Mouse (Mus musculus) forebrain, embryonic 10.5 days (tissue): Measurements from ENCODE around the gene 4930451I11Rik. TPM values are rescaled to one million over a fixed set of nuclear protein-coding genes. Genes with fewer than 3 reads are reported as not detected.

Source experiments
- DNase-seq: peaks from one replicate; pipeline ENCODE4 v3.0.0-alpha.2; 2017; ENCODE audit warnings: low spot score; ENCODE audit errors: extremely low spot score
- H3K27ac ChIP-seq: fragments of 300-500 bp; sonication (generic); 2 replicates; pipeline ENCODE4 v1.5.1; 2016; ENCODE audit warnings: mild to moderate bottlenecking
- H3K27me3 ChIP-seq: fragments of 300-500 bp; sonication (generic); 2 replicates; pipeline ENCODE4 v1.6.1; 2016; ENCODE audit warnings: mild to moderate bottlenecking; ENCODE audit not compliant: poor library complexity, severe bottlenecking
- H3K36me3 ChIP-seq: fragments of 300-500 bp; sonication (generic); replicated peaks from 2 replicates; pipeline ENCODE4 v1.6.1; 2016; ENCODE audit warnings: mild to moderate bottlenecking, moderate library complexity
- H3K4me1 ChIP-seq: fragments of 300-500 bp; sonication (generic); 2 replicates; pipeline ENCODE4 v1.6.1; 2016
- H3K4me3 ChIP-seq: fragments of 300-500 bp; sonication (generic); 2 replicates; pipeline ENCODE4 v1.5.1; 2016; ENCODE audit warnings: mild to moderate bottlenecking, moderate library complexity
- H3K9me3 ChIP-seq: fragments of 300-500 bp; sonication (generic); 2 replicates; pipeline ENCODE4 v1.6.1; 2016; ENCODE audit warnings: mild to moderate bottlenecking, moderate library complexity
- WGBS: fragments of 180-500 bp; shearing (Covaris S2); methylation state at CpG from one replicate; pipeline ENCODE4 v1.1.7; 2016; 5-methylcytosine and 5-hydroxymethylcytosine counted together
- polyA plus RNA-seq: library from polyadenylated mRNA; unstranded; fragments of >200 nt; fragmentation: Nextera tagmentation; extraction: Ambion mirVana; gene quantifications from 2 replicates; pipeline ENCODE4 v1.2.1, GENCODE M21; 2016

4930451I11Rik gene
- polyA plus RNA-seq, 1 experiment from 2014 or later, result not detected

DNA sequence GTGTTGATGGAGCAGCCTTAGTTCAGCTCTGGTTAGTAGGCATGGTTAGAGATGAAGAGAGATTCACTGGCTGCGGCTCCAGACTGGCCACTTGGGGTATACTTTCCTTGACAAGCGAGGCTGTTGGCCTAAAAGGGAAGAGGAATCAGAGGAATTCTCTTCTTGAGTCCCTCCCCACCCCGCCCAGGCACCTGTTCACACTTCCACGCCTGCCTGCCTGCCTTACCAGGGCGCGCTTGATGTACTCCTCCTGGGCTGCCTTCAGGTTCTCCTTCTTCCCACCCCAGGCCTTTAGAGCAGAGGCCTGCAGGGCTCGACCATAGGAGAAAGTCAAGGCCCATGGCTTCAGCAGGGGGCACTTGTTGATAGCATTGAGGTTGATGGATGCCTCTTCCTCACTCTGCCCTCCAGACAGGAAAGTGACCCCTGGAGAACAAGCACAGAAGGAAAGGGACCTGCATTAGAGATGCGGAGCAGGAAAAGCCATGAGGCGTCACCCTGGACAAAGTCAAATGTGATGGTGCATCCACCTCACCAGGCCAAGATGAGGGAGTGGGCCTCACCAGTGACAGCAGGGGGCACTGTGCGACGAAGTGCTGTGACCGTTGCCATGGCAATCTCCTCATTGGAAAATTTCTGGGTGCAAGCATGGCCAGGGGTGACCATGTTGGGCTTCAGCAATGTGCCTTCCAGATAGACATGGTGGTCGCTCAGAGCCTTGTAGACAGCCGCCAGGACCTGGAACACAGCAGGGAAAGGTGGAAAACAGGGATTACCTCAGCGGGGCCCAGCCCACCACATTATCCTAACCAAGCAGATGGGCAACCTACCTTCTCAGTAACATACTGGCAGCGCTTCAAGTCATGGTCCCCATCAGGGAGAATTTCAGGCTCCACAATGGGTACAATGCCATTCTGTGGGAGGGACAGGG lies 35.8 kb downstream of the 4930451I11Rik start:
- Histone ChIP-seq H3K36me3 (peaks cover 51% of the 10 kb centered on the region), H3K4me1 (peaks cover 67% of the 10 kb centered on the region), H3K4me3 (peak overlapping the region; percentile 91), H3K9me3 (no peaks in the 10 kb centered on the region), H3K27ac (no peak overlapping the region), H3K27me3 (no peaks in the 10 kb centered on the region)
- 81% methylated on average over 16 of the region's 16 CpGs for WGBS
- no peak for DNase-seq

- Histone ChIP-seq H3K4me3 (no peak overlapping the region), H3K9me3 (no peaks in the 10 kb centered on the region), H3K36me3 (peaks cover 63% of the 10 kb centered on the region), H3K27ac (no peak overlapping the region), H3K4me1 (peaks cover 64% of the 10 kb centered on the region), H3K27me3 (no peaks in the 10 kb centered on the region)
- 76% methylated on average over 4 of the region's 4 CpGs for WGBS
- DNase-seq, result no peak
Measured at GRCm38 (mm10) chr7:126794271-126794605, 37.2 kb downstream of the 4930451I11Rik start.

- Histone ChIP-seq H3K27me3 (no peaks in the 10 kb centered on the region), H3K9me3 (no peaks in the 10 kb centered on the region), H3K4me1 (peaks cover 69% of the 10 kb centered on the region), H3K4me3 (no peak overlapping the region), H3K27ac (no peak overlapping the region), H3K36me3 (peaks cover 69% of the 10 kb centered on the region)
- DNase-seq, result no peak
- WGBS, result 78% methylated on average over 4 of the region's 4 CpGs
Measured at GRCm38 (mm10) chr7:126793456-126794270, 37.8 kb downstream of the 4930451I11Rik start.

DNA sequence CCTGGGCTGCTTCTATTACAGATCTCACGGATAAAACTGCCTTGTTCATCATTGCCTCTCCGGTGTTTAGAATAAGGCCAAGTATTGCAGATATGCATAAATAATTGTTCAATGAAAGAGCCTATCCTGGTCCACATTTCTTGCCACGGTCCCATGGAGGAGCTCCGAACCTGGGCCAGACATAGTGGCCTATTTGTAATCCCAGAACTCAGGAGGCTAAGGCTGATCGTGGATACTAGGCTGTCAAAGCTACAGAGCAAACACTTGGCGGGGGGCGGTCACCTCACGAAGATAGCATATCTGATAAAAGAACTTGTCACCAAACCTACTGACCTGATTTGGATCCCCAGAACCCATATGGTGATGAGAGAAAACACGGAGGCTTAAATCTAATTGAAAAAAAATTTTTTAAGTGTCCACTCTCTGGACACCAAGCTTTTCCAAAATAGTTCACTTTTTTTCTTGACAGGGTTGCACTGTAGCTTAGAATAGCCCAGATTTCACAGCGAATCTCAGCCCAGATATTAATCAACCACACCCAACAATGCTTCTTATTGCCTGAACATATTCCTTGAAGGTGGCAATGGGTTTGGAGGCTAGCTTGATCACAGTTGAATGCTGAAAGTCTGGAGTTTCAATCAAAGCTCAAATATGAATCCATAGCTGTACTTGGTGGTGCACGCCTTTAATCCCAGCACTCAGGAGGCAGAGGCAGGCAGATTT lies 38.6 kb downstream of the 4930451I11Rik start:
- H3K36me3 ChIP-seq, result peaks cover 76% of the 10 kb centered on the region
- H3K9me3 ChIP-seq, result no peaks in the 10 kb centered on the region

DNA sequence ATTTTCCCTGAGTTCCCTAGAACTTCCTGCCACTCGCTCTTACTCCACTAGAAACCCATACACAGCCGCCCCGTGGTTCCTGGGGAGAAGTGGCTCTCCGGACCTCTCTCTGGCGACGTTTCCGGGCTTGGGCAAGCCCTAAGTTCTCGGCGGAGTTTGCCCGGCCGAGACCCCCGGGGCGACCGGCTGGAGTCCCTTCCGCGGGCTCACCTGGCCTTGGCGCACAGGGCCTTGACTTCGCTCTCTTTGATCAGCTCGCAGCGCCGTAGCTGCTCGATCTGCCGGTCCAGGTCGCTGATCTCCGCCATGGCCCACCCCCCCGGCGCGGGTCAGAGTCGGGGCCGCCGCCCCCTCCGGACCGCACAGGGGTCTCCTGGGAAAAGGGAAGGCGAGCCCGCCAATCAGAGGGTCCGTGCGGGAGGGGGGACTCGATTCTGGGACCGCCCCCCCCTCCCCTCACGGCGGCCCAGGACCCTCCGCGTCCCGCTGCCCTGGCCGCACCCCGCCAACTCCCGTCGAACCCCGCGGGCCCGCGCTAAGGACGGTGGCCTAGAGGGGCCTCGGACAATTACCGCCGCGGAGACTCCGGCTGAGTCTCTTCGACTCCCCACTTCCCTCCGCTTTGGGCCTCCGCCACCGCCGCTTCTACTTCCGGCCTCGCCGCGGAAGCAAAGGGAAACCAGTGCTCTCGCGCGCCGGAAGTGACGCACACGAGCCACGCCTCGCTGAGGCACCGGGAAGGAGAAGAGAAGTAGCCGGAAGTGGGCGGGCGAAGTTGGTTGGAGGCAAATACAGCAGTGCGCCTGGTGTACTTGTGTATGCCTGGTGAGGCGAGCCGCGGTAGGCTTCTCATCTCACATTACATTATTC lies 39.4 kb downstream of the 4930451I11Rik start, which contains the start of gene Ppp4c:
TSS of gene Ppp4c (minus strand) at position 646 of the 870 bp plus-strand sequence.
- no peaks in the 10 kb centered on the region for H3K27me3 ChIP-seq
- H3K36me3 ChIP-seq, result peaks cover 76% of the 10 kb centered on the region
- peak within 1 kb of the TSS; percentile 95 for H3K27ac ChIP-seq
- H3K4me1 ChIP-seq, result peaks cover 55% of the 10 kb centered on the region
- H3K9me3 ChIP-seq, result no peaks in the 10 kb centered on the region
- peak; percentile 99 for DNase-seq
- peak within 1 kb of the TSS; percentile 86 for H3K4me3 ChIP-seq
- under 1% methylated on average over 78 of the region's 83 CpGs for WGBS

More for the DNA sequence above, 38.6 kb downstream of the 4930451I11Rik start:
- peak overlapping the region; percentile 95 for H3K27ac ChIP-seq
- peaks cover 63% of the 10 kb centered on the region for H3K4me1 ChIP-seq
- no peaks in the 10 kb centered on the region for H3K27me3 ChIP-seq
- peak overlapping the region; percentile 86 for H3K4me3 ChIP-seq
- no peak for DNase-seq
- WGBS, result 29% methylated on average over 11 of the region's 11 CpGs

DNA sequence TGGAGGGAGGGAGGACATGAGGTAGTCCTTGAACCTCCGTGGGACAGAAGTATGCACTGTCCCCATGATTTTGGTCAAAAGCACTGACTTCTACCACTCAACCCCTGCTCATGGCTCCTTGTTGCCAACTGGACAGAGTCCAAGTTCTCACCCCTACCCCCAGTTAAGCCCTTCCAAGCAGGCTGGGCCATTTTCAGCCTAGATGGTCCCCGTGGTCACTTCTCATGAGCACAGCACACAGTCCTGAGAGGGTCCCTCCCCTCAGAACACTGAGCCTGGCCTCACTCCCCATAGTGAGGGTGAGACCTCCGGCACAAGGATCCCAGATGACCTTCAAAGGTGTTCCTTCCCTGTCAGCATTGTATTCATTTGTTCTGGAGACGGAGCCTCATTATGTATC lies 42.3 kb downstream of the 4930451I11Rik start:
- H3K27me3 ChIP-seq, result no peaks in the 10 kb centered on the region
- peaks cover 34% of the 10 kb centered on the region for H3K4me1 ChIP-seq
- no peak overlapping the region for H3K4me3 ChIP-seq
- WGBS, result 96% methylated on average over 4 of the region's 4 CpGs
- H3K36me3 ChIP-seq, result peaks cover 76% of the 10 kb centered on the region
- H3K27ac ChIP-seq, result no peak overlapping the region
- H3K9me3 ChIP-seq, result no peaks in the 10 kb centered on the region
- no peak for DNase-seq

DNA sequence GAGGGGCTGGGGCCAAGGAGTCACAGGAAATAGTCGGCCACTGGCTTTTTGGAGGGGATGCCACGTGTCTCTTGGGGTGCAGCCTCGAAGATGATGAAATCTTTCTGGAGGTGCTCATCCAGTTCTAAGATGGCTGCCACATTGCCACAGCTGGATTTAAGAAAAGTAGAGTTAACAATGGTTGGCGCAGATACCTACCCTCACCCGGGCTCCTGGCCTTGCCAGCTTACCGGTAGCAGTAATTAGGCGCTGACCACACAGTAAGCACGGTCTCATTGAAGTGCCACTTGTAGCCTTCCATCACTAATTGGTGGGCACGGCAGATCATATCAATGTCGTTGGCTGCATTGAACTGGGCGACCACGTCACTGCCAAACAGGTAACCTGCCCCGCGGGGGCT lies 45.3 kb downstream of the 4930451I11Rik start:
- Histone ChIP-seq H3K27ac (no peak overlapping the region), H3K4me1 (peaks cover 41% of the 10 kb centered on the region), H3K9me3 (no peaks in the 10 kb centered on the region), H3K27me3 (no peaks in the 10 kb centered on the region), H3K4me3 (no peak overlapping the region), H3K36me3 (peaks cover 81% of the 10 kb centered on the region)
- no peak for DNase-seq
- WGBS, result 95% methylated on average over 14 of the region's 14 CpGs

DNA sequence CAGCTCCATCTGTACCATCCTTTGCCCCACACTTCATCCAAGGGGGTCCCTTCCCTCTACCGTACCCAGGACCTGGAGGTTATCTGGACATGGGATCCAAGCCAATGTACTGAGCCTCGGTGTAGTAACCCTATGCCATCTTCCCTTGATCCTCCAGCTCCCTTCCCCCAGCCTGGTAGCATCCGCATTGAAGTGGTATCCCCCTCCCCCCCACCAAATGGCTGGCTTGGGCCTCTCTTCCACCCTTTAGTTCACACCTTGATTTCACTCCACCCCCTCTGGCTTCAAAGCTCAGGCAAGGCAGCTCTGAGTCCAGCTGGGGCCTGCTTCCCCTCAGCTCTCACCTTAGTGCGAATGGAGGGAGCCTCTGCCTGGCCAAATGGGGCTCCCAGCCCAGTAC lies 46.4 kb downstream of the 4930451I11Rik start:
- Histone ChIP-seq H3K9me3 (no peaks in the 10 kb centered on the region), H3K4me3 (no peak overlapping the region), H3K36me3 (peaks cover 71% of the 10 kb centered on the region), H3K27me3 (no peaks in the 10 kb centered on the region), H3K27ac (no peak overlapping the region), H3K4me1 (peaks cover 41% of the 10 kb centered on the region)
- no peak for DNase-seq
- 92% methylated on average over 4 of the region's 4 CpGs for WGBS

GRCm38 (mm10) chr7:126784469-126784868 lies 47.0 kb downstream of the 4930451I11Rik start:
- H3K27ac ChIP-seq, result no peak overlapping the region
- no peak for DNase-seq
- H3K36me3 ChIP-seq, result peaks cover 65% of the 10 kb centered on the region
- H3K27me3 ChIP-seq, result no peaks in the 10 kb centered on the region
- no peaks in the 10 kb centered on the region for H3K9me3 ChIP-seq
- no peak overlapping the region for H3K4me3 ChIP-seq
- 87% methylated on average over 7 of the region's 7 CpGs for WGBS
- H3K4me1 ChIP-seq, result peaks cover 43% of the 10 kb centered on the region

- Histone ChIP-seq H3K27me3 (no peaks in the 10 kb centered on the region), H3K4me3 (no peak overlapping the region), H3K27ac (0 out of 2 replicates have a peak overlapping the region, but pooled peaks have one; percentile 16), H3K36me3 (peaks cover 50% of the 10 kb centered on the region), H3K4me1 (peaks cover 47% of the 10 kb centered on the region), H3K9me3 (no peaks in the 10 kb centered on the region)
- DNase-seq, result no peak
- 88% methylated on average over 13 of the region's 13 CpGs for WGBS
Measured at GRCm38 (mm10) chr7:126782693-126783092, 48.7 kb downstream of the 4930451I11Rik start.

DNA sequence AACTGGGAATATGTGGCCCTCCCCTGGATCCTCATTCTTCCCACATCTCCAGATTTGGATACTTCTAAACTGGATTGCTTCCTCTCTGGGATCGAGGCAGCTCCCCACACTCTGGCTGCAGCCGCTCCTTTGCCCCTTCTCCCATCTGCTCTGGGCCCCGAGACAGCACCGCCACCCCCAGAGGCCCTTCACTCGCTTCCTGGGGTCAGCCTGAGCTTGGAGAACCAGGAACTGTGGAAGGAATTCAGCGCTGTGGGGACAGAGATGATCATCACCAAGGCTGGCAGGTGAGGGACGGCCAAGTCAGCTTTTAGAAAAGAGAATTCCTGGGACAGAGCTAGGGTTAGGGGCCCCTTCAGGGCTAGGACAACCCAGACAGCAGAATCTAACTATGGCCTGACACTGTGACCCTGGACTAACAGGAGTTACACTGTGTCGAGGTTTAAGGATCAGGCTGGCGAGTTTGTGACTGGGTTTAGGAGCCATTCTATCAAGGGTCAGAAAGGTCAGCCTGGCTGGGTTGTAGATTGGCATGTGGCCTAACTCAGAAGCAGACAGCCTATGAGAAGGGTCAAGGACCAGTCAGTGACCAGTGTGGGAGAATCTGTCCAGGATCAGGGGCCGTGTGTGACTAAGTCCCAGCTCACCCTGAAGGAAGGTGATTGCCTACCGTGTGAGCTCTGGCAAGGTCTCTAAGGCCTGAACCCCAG lies 49.6 kb downstream of the 4930451I11Rik start:
- Histone ChIP-seq H3K27ac (peak overlapping the region; percentile 86), H3K27me3 (no peaks in the 10 kb centered on the region), H3K4me3 (peak overlapping the region; percentile 59), H3K36me3 (peaks cover 41% of the 10 kb centered on the region), H3K9me3 (no peaks in the 10 kb centered on the region), H3K4me1 (peaks cover 56% of the 10 kb centered on the region)
- no peak for DNase-seq
- 45% methylated on average over 11 of the region's 11 CpGs for WGBS
